Mouse (Mus musculus) liver (tissue): ENCODE results near the gene Dhrs3.

Source experiments
- DNase-seq: peaks from one replicate; pipeline ENCODE4 v3.0.0-alpha.2; 2020; ENCODE audit warnings: mixed read lengths

Dhrs3 gene

GRCm38 (mm10) chr4:144940796-144941462 lies 48.3 kb downstream of the Dhrs3 start:
- no peak for DNase-seq

- no peak for DNase-seq
Observed at GRCm38 (mm10) chr4:144942433-144942832, 49.8 kb downstream of the Dhrs3 start.

GRCm38 (mm10) chr4:144943273-144943672 lies 50.6 kb downstream of the Dhrs3 start:
- no peak for DNase-seq

GRCm38 (mm10) chr4:144947738-144948390 lies 55.2 kb downstream of the Dhrs3 start:
- DNase-seq = no peak

GRCm38 (mm10) chr4:144949441-144950326 lies 57.1 kb downstream of the Dhrs3 start:
- peak; percentile 82 for DNase-seq

GRCm38 (mm10) chr4:144950327-144950711 lies 57.7 kb downstream of the Dhrs3 start:
- DNase-seq = no peak

GRCm38 (mm10) chr4:144950883-144951282 lies 58.3 kb downstream of the Dhrs3 start:
- no peak for DNase-seq

- no peak for DNase-seq
Observed at GRCm38 (mm10) chr4:144951859-144952258, 59.2 kb downstream of the Dhrs3 start.

- DNase-seq = no peak
Observed at GRCm38 (mm10) chr4:144953421-144953820, 60.8 kb downstream of the Dhrs3 start.

- DNase-seq = no peak
Observed at GRCm38 (mm10) chr4:144955863-144956262, 63.2 kb downstream of the Dhrs3 start.

GRCm38 (mm10) chr4:144956293-144956692 lies 63.7 kb downstream of the Dhrs3 start:
- no peak for DNase-seq

- DNase-seq = peak; percentile 29
Observed at GRCm38 (mm10) chr4:144957186-144957585, 64.6 kb downstream of the Dhrs3 start.

GRCm38 (mm10) chr4:144957721-144958120 lies 65.1 kb downstream of the Dhrs3 start:
- no peak for DNase-seq

- peak; percentile 70 for DNase-seq
Observed at GRCm38 (mm10) chr4:144960188-144960904, 67.7 kb downstream of the Dhrs3 start.

- DNase-seq = no peak
Observed at GRCm38 (mm10) chr4:144961232-144961631, 68.6 kb downstream of the Dhrs3 start.

GRCm38 (mm10) chr4:144961696-144962095 lies 69.1 kb downstream of the Dhrs3 start:
- no peak for DNase-seq

- no peak for DNase-seq
Observed at GRCm38 (mm10) chr4:144965255-144965654, 72.6 kb downstream of the Dhrs3 start.

- DNase-seq = no peak
Observed at GRCm38 (mm10) chr4:144968371-144968770, 75.7 kb downstream of the Dhrs3 start.

GRCm38 (mm10) chr4:144969030-144969429 lies 76.4 kb downstream of the Dhrs3 start:
- DNase-seq = no peak

GRCm38 (mm10) chr4:144971048-144971447 lies 78.4 kb downstream of the Dhrs3 start:
- no peak for DNase-seq

GRCm38 (mm10) chr4:144972948-144973720 lies 80.5 kb downstream of the Dhrs3 start:
- DNase-seq = no peak

GRCm38 (mm10) chr4:144974458-144974857 lies 81.8 kb downstream of the Dhrs3 start:
- DNase-seq = no peak
